Mouse (Mus musculus) G1E (cell line): Measurements from ENCODE around the gene Cog2.

Experiments used
- CTCF ChIP-seq: IDR thresholded peaks from 2 replicates; pipeline ENCODE4 v1.5.1; 2012; ENCODE audit warnings: low read depth, low read length, inconsistent platforms, mixed read lengths
- GATA1 ChIP-seq: IDR thresholded peaks from 2 replicates; pipeline ENCODE4 v1.6.1; 2012; ENCODE audit warnings: borderline replicate concordance, low read length, inconsistent platforms, mixed read lengths
- TAL1 ChIP-seq: conservative IDR thresholded peaks from 2 replicates; pipeline ENCODE4 v1.6.1; 2012; ENCODE audit warnings: low read depth, low read length, inconsistent platforms, mixed read lengths

DNA sequence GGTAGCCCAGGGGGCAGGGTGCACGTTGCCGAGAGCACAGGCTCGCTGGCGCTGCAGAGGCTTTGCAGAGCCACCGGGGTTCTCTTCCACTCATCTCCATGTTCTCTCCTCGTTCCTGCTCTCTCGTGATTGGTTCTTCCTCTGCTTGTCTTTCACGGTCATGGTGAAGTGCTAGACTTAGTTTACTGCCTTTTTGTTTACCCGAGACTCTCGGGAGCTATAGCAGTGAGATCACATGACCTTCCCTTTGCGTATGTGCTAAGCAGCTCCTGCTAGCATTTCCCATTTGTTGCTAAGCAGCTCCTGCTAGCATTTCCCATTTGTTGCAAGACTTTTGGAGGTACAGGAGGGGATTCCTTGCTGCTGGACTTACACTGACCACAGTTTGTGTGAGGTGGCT lies 26.7 kb downstream of the Cog2 start:
- TF ChIP-seq CTCF (no peak), GATA1 (no peak), TAL1 (no peak)
